Mouse (Mus musculus): ENCODE data around the gene Rad51d. TPM values are rescaled to one million over a fixed set of nuclear protein-coding genes. Genes with fewer than 3 reads are reported as not detected.

Gene Rad51d
- total and polyA plus RNA-seq, 2 experiments from 2014 or later, result 8.9 to 9.7 TPM

DNA sequence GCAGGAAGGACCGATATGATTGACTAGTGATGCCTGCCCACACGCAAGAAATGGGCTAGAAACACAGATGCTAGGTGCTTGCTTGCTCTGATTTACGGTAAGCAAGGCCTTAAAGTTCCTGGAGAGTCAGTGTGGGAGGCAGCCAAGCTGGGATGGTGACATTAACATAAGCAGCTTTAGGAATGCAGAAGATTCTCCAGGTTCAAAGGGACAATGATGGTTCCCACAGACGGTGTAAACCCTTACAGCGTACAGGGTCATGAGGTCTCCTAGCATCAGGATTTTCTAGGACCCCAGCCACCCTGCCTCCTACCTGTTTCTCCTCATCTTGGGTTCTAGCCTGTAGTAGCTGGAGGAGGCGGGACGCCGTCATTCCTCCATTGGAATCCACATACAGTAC lies 7.2 kb downstream of the Rad51d start:
- no peak overlapping the region for H3K27ac ChIP-seq
- ATAC-seq, result no peak
- WGBS, result 75% methylated on average over 8 of the region's 8 CpGs
- no peaks in the 10 kb centered on the region for H3K4me1 ChIP-seq (ENCODE audit: insufficient read depth, low read length)
- no peaks in the 10 kb centered on the region for H3K9me3 ChIP-seq (ENCODE audit: low read length)
- no peak for TF ChIP-seq CTCF (IDR thresholded peaks at IDR 0.05; ENCODE audit: low read depth)
- DNase-seq (ENCODE audit: low spot score), result no peak
- H3K9ac ChIP-seq (replicated peaks; ENCODE audit: low read length), result no peak overlapping the region
- no peak overlapping the region for H3K4me3 ChIP-seq (ENCODE audit: low read length)
- H3K27me3 ChIP-seq (ENCODE audit: insufficient read depth, low read length), result no peaks in the 10 kb centered on the region
- peaks cover 5% of the 10 kb centered on the region; the same call in 1 of the 2 replicates for H3K36me3 ChIP-seq (ENCODE audit: insufficient read depth, low read length)
- H3K4me2 ChIP-seq (ENCODE audit: low read depth, low read length), result no peak overlapping the region

DNA sequence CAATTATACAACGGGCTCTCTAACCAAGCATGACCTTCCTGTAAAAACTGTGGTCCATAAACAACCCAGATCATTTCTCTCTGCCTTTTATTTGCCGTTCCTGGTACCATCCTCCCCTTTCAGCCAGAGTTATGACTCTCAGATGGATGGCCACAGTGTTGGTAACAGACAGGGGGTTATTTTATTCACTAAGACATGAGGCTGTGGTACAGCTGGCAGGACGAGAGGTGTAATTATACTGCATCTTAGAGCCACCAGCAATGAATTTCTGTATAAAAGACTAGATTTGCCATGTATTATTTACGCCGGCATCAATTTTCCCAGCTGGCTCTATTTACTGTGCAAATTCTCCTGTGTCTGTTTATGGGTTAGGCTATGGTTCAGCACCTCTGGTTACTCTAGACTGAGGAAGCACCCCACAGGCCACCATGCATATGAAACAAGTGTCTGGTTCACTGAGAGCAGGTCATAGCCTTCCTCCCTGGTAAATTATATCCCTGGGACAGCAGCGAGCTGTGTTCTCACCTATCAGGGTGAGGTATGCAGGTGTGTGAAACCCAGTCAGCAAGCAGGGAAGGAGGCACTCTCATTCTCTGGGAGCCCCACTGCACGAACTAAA lies 12.6 kb downstream of the Rad51d start:
- H3K36me3 ChIP-seq (ENCODE audit: insufficient read depth, low read length), result peaks cover 5% of the 10 kb centered on the region; the same call in 1 of the 2 replicates
- no peak overlapping the region for H3K4me3 ChIP-seq (ENCODE audit: low read length)
- no peak overlapping the region for H3K4me2 ChIP-seq (ENCODE audit: low read depth, low read length)
- no peaks in the 10 kb centered on the region for H3K27me3 ChIP-seq (ENCODE audit: insufficient read depth, low read length)
- H3K9me3 ChIP-seq (ENCODE audit: low read length), result no peaks in the 10 kb centered on the region
- no peaks in the 10 kb centered on the region for H3K4me1 ChIP-seq (ENCODE audit: insufficient read depth, low read length)
- DNase-seq (ENCODE audit: low spot score), result no peak
- ATAC-seq, result no peak
- no peak overlapping the region for H3K27ac ChIP-seq
- TF ChIP-seq CTCF (IDR thresholded peaks at IDR 0.05; ENCODE audit: low read depth), result no peak
- H3K9ac ChIP-seq (replicated peaks; ENCODE audit: low read length), result no peak overlapping the region
- 84% methylated on average over 7 of the region's 7 CpGs for WGBS

DNA sequence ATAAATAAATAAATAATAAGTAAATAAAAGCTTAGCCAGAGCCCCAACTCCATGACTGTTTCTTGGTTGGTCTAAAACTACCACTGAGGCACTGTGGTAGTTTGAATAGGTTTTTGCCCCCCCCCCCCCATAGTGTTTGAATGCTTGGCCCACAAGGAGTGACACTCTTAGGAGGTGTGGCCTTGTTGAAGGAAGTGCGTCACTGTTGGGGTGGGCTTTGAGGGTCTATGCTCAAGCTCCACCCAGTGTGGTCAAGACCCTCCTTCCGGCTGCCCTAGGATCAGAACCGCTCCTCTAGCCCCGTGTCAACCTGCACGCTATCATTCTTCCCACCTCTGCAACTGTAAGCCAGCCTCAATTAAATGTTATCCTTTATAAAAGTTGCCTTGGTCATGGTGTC lies 14.8 kb downstream of the Rad51d start:
- 92% methylated on average over 5 of the region's 5 CpGs for WGBS
- H3K27ac ChIP-seq, result no peak overlapping the region
- H3K9me3 ChIP-seq (ENCODE audit: low read length), result no peaks in the 10 kb centered on the region
- no peak overlapping the region for H3K9ac ChIP-seq (replicated peaks; ENCODE audit: low read length)
- H3K36me3 ChIP-seq (ENCODE audit: insufficient read depth, low read length), result peaks cover 5% of the 10 kb centered on the region; the same call in 1 of the 2 replicates
- H3K27me3 ChIP-seq (ENCODE audit: insufficient read depth, low read length), result no peaks in the 10 kb centered on the region
- H3K4me1 ChIP-seq (ENCODE audit: insufficient read depth, low read length), result no peaks in the 10 kb centered on the region
- H3K4me2 ChIP-seq (ENCODE audit: low read depth, low read length), result no peak overlapping the region
- no peak overlapping the region for H3K4me3 ChIP-seq (ENCODE audit: low read length)
- no peak for DNase-seq (ENCODE audit: low spot score)
- ATAC-seq, result no peak
- no peak for TF ChIP-seq CTCF (IDR thresholded peaks at IDR 0.05; ENCODE audit: low read depth)

DNA sequence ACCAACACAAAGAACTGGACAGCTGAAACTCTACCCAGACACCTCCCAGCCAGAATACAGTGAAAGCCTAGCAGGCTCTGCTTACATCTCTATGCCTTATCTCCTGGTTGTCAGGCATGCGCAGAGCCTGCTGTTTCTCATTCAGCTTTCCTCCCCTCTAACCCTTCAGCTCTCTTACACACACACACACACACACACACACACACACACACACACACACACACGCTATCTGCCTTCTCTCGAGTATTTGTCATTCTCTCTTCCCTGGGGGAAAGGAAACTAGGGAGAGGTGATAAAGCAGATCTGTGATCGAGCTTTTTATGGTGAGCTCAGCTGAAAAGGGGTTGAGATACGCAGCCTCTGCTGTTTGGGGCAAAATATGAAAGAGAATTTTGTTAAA lies 15.5 kb downstream of the Rad51d start:
- no peaks in the 10 kb centered on the region for H3K27me3 ChIP-seq (ENCODE audit: insufficient read depth, low read length)
- 79% methylated on average over 5 of the region's 5 CpGs for WGBS
- peaks cover 5% of the 10 kb centered on the region; the same call in 1 of the 2 replicates for H3K36me3 ChIP-seq (ENCODE audit: insufficient read depth, low read length)
- no peaks in the 10 kb centered on the region for H3K9me3 ChIP-seq (ENCODE audit: low read length)
- no peak overlapping the region for H3K27ac ChIP-seq
- DNase-seq (ENCODE audit: low spot score) (no peak), ATAC-seq (no peak)
- no peak overlapping the region for H3K4me3 ChIP-seq (ENCODE audit: low read length)
- TF ChIP-seq CTCF (IDR thresholded peaks at IDR 0.05; ENCODE audit: low read depth), result no peak
- H3K4me1 ChIP-seq (ENCODE audit: insufficient read depth, low read length), result no peaks in the 10 kb centered on the region
- no peak overlapping the region for H3K4me2 ChIP-seq (ENCODE audit: low read depth, low read length)
- H3K9ac ChIP-seq (replicated peaks; ENCODE audit: low read length), result no peak overlapping the region

DNA sequence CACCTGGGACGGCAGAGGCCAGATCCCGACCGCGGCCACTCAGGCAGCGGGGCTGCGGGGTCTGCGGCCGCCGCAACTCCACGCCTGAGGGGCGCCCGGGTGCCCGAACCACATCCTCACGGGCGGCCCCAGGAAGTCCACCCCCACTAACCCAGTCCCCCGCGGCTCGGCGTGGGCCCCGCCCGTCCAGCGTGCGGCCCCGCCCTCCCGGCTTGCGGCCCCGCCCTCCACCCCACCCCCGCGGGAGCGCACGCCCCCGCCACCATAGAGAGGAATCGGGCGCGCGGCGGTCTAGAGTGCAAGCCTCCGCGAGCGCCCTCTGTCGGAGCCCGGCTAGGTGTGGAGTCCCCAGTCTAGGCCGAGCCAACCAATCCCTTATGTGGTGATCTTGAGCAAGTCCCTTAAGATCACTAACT lies 19.4 kb downstream of the Rad51d start, which contains the start of gene Rffl:
Rffl (minus strand) TSS at position 180 of the 416 bp plus-strand sequence.
- peak; percentile 97 for DNase-seq (ENCODE audit: low spot score)

DNA sequence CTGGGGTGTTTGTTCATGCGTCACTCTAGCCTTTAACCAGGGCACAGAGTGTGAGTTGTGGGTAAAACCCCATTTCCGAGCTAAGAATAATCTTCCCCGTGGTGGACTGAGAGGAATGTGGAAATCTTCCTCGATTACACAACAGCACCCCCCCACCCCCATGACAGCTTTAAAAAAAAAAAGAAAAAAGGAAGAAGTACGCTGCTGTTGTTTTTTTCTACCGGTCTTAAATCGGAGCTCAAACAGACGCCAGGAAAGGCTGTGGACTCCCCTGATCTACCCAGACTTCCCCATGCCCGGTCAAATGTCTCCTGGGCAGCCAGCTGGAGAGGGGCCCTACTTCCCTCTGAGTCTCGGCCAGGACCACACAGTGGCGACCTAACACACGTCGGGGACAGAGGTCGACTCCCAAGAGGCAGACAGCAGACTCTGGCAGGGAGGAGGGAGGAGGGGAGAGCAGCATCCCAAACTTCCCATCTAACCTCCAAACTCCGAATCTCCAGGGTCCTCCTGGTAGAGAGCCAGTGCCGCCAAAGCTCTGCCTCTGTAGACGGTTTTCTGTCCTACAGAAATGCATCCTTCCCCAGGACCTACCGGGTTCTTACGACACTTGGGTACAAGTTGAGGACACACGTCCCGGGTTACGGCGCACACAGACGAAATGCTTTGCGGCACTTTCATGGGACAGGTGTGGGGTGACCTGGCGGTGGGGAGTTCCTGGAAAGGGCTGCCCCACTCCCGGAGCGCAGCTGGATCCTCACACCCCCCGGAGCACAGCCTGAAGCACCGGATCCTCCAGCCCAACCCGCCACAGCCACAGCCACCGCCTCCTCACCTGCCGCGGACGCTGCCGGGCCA lies 20.0 kb downstream of the Rad51d start:
- H3K36me3 ChIP-seq (ENCODE audit: insufficient read depth, low read length), result no peaks in the 10 kb centered on the region

More for the DNA sequence above, 19.4 kb downstream of the Rad51d start, which contains the start of gene Rffl:
- peak within 1 kb of the TSS; percentile 77 for H3K4me2 ChIP-seq (ENCODE audit: low read depth, low read length)
- H3K27ac ChIP-seq, result peak within 1 kb of the TSS; percentile 1; the same call in 1 of the 2 replicates
- no peaks in the 10 kb centered on the region for H3K4me1 ChIP-seq (ENCODE audit: insufficient read depth, low read length)
- peak; percentile 98 for ATAC-seq
- 1% methylated on average over 43 of the region's 43 CpGs for WGBS
- no peaks in the 10 kb centered on the region for H3K27me3 ChIP-seq (ENCODE audit: insufficient read depth, low read length)
- H3K9ac ChIP-seq (replicated peaks; ENCODE audit: low read length), result peak within 1 kb of the TSS; percentile 59
- H3K9me3 ChIP-seq (ENCODE audit: low read length), result no peaks in the 10 kb centered on the region
- H3K36me3 ChIP-seq (ENCODE audit: insufficient read depth, low read length), result no peaks in the 10 kb centered on the region
- TF ChIP-seq CTCF (IDR thresholded peaks at IDR 0.05; ENCODE audit: low read depth), result peak; percentile 85
- peak within 1 kb of the TSS; percentile 79 for H3K4me3 ChIP-seq (ENCODE audit: low read length)

More for the DNA sequence above, 20.0 kb downstream of the Rad51d start:
- Histone ChIP-seq H3K4me1 (ENCODE audit: insufficient read depth, low read length) (no peaks in the 10 kb centered on the region), H3K9me3 (ENCODE audit: low read length) (no peaks in the 10 kb centered on the region), H3K4me3 (ENCODE audit: low read length) (peak overlapping the region; percentile 79), H3K27ac (peak overlapping the region; percentile 1; the same call in 1 of the 2 replicates), H3K27me3 (ENCODE audit: insufficient read depth, low read length) (no peaks in the 10 kb centered on the region), H3K4me2 (ENCODE audit: low read depth, low read length) (peak overlapping the region; percentile 77), H3K9ac (replicated peaks; ENCODE audit: low read length) (peak overlapping the region; percentile 59)
- DNase-seq (ENCODE audit: low spot score) (peak; percentile 11), ATAC-seq (peak; percentile 30; the same call in 1 of the 2 replicates)
- WGBS, result 4% methylated on average over 36 of the region's 36 CpGs
- TF ChIP-seq CTCF (IDR thresholded peaks at IDR 0.05; ENCODE audit: low read depth), result no peak
